Mouse (Mus musculus) embryonic facial prominence, embryonic 13.5 days (tissue): ENCODE data around the gene Tnxb. TPM values are rescaled to one million over a fixed set of nuclear protein-coding genes. Genes with fewer than 3 reads are reported as not detected.

Experiments
- polyA plus RNA-seq: library from polyadenylated mRNA; unstranded; fragments of >200 nt; fragmentation: Nextera tagmentation; extraction: Ambion mirVana; gene quantifications from 2 replicates; pipeline ENCODE4 v1.2.1, GENCODE M21; 2015

Gene Tnxb
- polyA plus RNA-seq, 1 experiment from 2014 or later = 0.04 TPM

Other genes with a start within 250 kb of the Tnxb start
- not detected in 2 replicates for gene Btnl4, start 193.2 kb upstream of the Tnxb start, polyA plus RNA-seq
- gene Btnl6, start 153.2 kb upstream of the Tnxb start, polyA plus RNA-seq = 0.54 TPM in 1 of 2 replicates, not detected in the other
- 4.4 and 5.0 TPM in 2 replicates for gene Notch4, start 106.3 kb upstream of the Tnxb start, polyA plus RNA-seq
- 5.3 and 6.0 TPM in 2 replicates for gene Gpsm3, start 80.7 kb upstream of the Tnxb start, polyA plus RNA-seq
- 14.8 and 19.2 TPM in 2 replicates for gene Pbx2, start 79.3 kb upstream of the Tnxb start, polyA plus RNA-seq
- gene Ager, start 72.7 kb upstream of the Tnxb start, polyA plus RNA-seq = 3.6 and 4.2 TPM in 2 replicates
- 130 and 132 TPM in 2 replicates for gene Rnf5, start 66.8 kb upstream of the Tnxb start, polyA plus RNA-seq
- 50.7 and 57.5 TPM in 2 replicates for gene Agpat1, start 66.3 kb upstream of the Tnxb start, polyA plus RNA-seq
- 7.5 and 10.2 TPM in 2 replicates for gene Egfl8, start 54.6 kb upstream of the Tnxb start, polyA plus RNA-seq
- 21.6 and 22.2 TPM in 2 replicates for gene Ppt2, start 42.0 kb upstream of the Tnxb start, polyA plus RNA-seq
- 0.55 and 0.78 TPM in 2 replicates for gene Prrt1, start 41.0 kb upstream of the Tnxb start, polyA plus RNA-seq
- gene Fkbpl, start 25.8 kb upstream of the Tnxb start, polyA plus RNA-seq = 15.0 and 18.0 TPM in 2 replicates
- 97.8 and 106 TPM in 2 replicates for gene Atf6b, start 23.4 kb upstream of the Tnxb start, polyA plus RNA-seq
- gene C4b, start 73.3 kb downstream of the Tnxb start, polyA plus RNA-seq = 0.34 TPM in 1 of 2 replicates, not detected in the other
- gene Cyp21a1, start 134.0 kb downstream of the Tnxb start, polyA plus RNA-seq = not detected in 2 replicates
- gene Stk19, start 166.4 kb downstream of the Tnxb start, polyA plus RNA-seq = 25.4 and 29.4 TPM in 2 replicates
- 66.3 and 75.1 TPM in 2 replicates for gene Dxo, start 166.5 kb downstream of the Tnxb start, polyA plus RNA-seq
- gene Skiv2l, start 179.7 kb downstream of the Tnxb start, polyA plus RNA-seq = 52.2 and 55.6 TPM in 2 replicates
- 119 and 126 TPM in 2 replicates for gene Nelfe, start 179.9 kb downstream of the Tnxb start, polyA plus RNA-seq
- 1.6 and 5.7 TPM in 2 replicates for gene Cfb, start 192.0 kb downstream of the Tnxb start, polyA plus RNA-seq
- 5.5 and 7.1 TPM in 2 replicates for gene Zbtb12, start 208.9 kb downstream of the Tnxb start, polyA plus RNA-seq
- gene Gm20547, start 211.5 kb downstream of the Tnxb start, polyA plus RNA-seq = not detected in 2 replicates
- 2.7 and 3.2 TPM in 2 replicates for gene C2, start 227.7 kb downstream of the Tnxb start, polyA plus RNA-seq
- 98.5 and 100 TPM in 2 replicates for gene Ehmt2, start 227.9 kb downstream of the Tnxb start, polyA plus RNA-seq
- gene Slc44a4, start 243.9 kb downstream of the Tnxb start, polyA plus RNA-seq = 0.24 and 0.83 TPM in 2 replicates